Comparison of ENCODE assay signal across 9 mouse cellular contexts in the genomic region with DNA sequence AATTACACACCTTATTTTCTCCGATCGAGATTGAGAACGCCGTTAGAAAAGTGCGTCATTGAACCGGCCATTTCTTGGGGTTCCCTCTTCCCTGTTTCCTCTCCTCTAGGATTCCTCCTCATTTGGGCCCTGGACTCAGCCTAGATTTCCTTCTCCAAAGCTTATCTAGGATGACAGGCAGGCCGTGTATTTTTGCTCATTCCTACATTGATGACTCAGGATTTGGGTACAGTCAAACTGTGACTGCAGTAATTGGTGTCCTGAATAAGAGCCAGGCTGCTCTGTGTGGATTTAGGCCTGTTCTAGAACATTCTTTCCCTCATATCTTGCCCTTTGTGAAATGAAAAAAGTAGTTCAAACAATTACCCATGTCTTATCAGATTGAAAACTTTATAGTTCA. TPM values are rescaled to one million over a fixed set of nuclear protein-coding genes. Genes with fewer than 3 reads are reported as not detected.
DNase-seq lines count a peak whose midpoint lies in the region; ATAC-seq lines count a peak whose summit lies in the region.
"Had no signal": no experiment of that assay in that cellular context is flagged by ENCODE, and none has a peak within 500 bp of the region (broad histone marks: within the 10 kb centered on the region; RNA-seq: fewer than 3 reads in every experiment).

No protein-coding gene starts in this region.

- peak overlapping the region; percentile 96; the same call in 1 of the 2 replicates for H3K27ac ChIP-seq in heart, embryonic 10.5 days
- H3K27ac ChIP-seq in intestine, embryonic 14.5 days (ENCODE audit: low read depth) = no peak overlapping the region

- H3K9me3 ChIP-seq in heart, embryonic 10.5 days = no peaks in the 10 kb centered on the region
- H3K9me3 ChIP-seq in intestine, embryonic 14.5 days (ENCODE audit: control insufficient read depth, low read length) = 0 out of 2 replicates have a peak, but pooled peaks cover 1% of the 10 kb centered on the region

- H3K4me1 ChIP-seq in heart, embryonic 10.5 days = peaks cover 41% of the 10 kb centered on the region
- peaks cover 15% of the 10 kb centered on the region; the same call in 1 of the 2 replicates for H3K4me1 ChIP-seq in intestine, embryonic 14.5 days (replicated peaks; ENCODE audit: control insufficient read depth, insufficient read depth, low read length)

- peaks cover 25% of the 10 kb centered on the region for H3K36me3 ChIP-seq in heart, embryonic 10.5 days
- H3K36me3 ChIP-seq in intestine, embryonic 14.5 days (ENCODE audit: control insufficient read depth, insufficient read depth, low read length) = peaks cover 21% of the 10 kb centered on the region

- intact Hi-C loops in heart, postnatal 14 days (cut with DNase I) = no loop called here

- no peaks in the 10 kb centered on the region for H3K27me3 ChIP-seq in heart, embryonic 10.5 days (ENCODE audit: insufficient read depth, poor library complexity, severe bottlenecking)
- no peaks in the 10 kb centered on the region for H3K27me3 ChIP-seq in intestine, embryonic 14.5 days (replicated peaks; ENCODE audit: control insufficient read depth, insufficient read depth, low read length)

- WGBS in heart, embryonic 10.5 days = 80% methylated on average over 7 of the region's 7 CpGs
- WGBS in intestine, embryonic 14.5 days = 87% methylated on average over 7 of the region's 7 CpGs

- peak overlapping the region; percentile 59; the same call in 1 of the 2 replicates for H3K4me2 ChIP-seq in intestine, embryonic 14.5 days (ENCODE audit: low read length)

- H3K4me3 ChIP-seq in heart, embryonic 10.5 days = peak overlapping the region; percentile 12
- H3K4me3 ChIP-seq in intestine, embryonic 14.5 days (ENCODE audit: low read depth, low read length) = no peak overlapping the region; the same call in 1 of the 2 replicates

- no peak for ATAC-seq in intestine, embryonic 14.5 days (replicated peaks; ENCODE audit: low FRiP score, low TSS enrichment, low read depth)

- H3K9ac ChIP-seq in intestine, embryonic 14.5 days (ENCODE audit: low read length) = no peak overlapping the region

- no peak for DNase-seq in heart, embryonic 10.5 days (ENCODE audit: low spot score)
- no peak for DNase-seq in heart, postnatal 14 days
- DNase-seq in 3T3-L1 (ENCODE audit: low read depth, low spot score) = peak; percentile 69
- DNase-seq in brain, adult 2 months (ENCODE audit: low read depth, low spot score) = peak; percentile 64
- no peak for DNase-seq in intestine, embryonic 14.5 days (ENCODE audit: low spot score)
- no peak for DNase-seq in embryo, embryonic 10.5 days (ENCODE audit: low spot score)
- DNase-seq in ovary, postnatal 14 days (ENCODE audit: low spot score) = no peak
- DNase-seq in cerebellum, adult 18-20 months = no peak

RNA-seq across cellular contexts. Expression of gene Prkab2, which starts 1.8 kb away (rescaled TPM):
- polyA plus RNA-seq in heart, embryonic 10.5 days (2016; fragmentation: Nextera tagmentation; extraction: Ambion mirVana) = 16.2 and 25.6 TPM in 2 replicates
- 10 to 100 TPM; 17.3 to 19.6 TPM for total RNA-seq in heart, postnatal 14 days (2021)
- polyA plus RNA-seq in intestine, embryonic 14.5 days (2014; fragmentation: Nextera tagmentation; extraction: Ambion mirVana) = 7.6 and 8.1 TPM in 2 replicates

RNA-seq across cellular contexts. Expression of gene Gm17651, which starts 14.7 kb away (rescaled TPM):
- not detected in 2 replicates for polyA plus RNA-seq in heart, embryonic 10.5 days (2016; fragmentation: Nextera tagmentation; extraction: Ambion mirVana)
- total RNA-seq in heart, postnatal 14 days (2021) = not detected
- not detected in 2 replicates for polyA plus RNA-seq in intestine, embryonic 14.5 days (2014; fragmentation: Nextera tagmentation; extraction: Ambion mirVana)
- polyA plus RNA-seq: limb, embryonic 14.5 days had no signal

RNA-seq across cellular contexts. Expression of gene Fmo5, which starts 31.1 kb away (rescaled TPM):
- 1.9 and 3.2 TPM in 2 replicates for polyA plus RNA-seq in heart, embryonic 10.5 days (2016; fragmentation: Nextera tagmentation; extraction: Ambion mirVana)
- 1 to 10 TPM; 8.0 to 9.6 TPM for total RNA-seq in heart, postnatal 14 days (2021)
- polyA plus RNA-seq in intestine, embryonic 14.5 days (2014; fragmentation: Nextera tagmentation; extraction: Ambion mirVana) = 13.1 and 13.6 TPM in 2 replicates

RNA-seq across cellular contexts. Expression of gene Chd1l, which starts 49.7 kb away (rescaled TPM):
- 21.7 and 22.8 TPM in 2 replicates for polyA plus RNA-seq in heart, embryonic 10.5 days (2016; fragmentation: Nextera tagmentation; extraction: Ambion mirVana)
- total RNA-seq in heart, postnatal 14 days (2021) = 10 to 100 TPM in 1 of 2 experiments, 1 to 10 TPM in 1; 9.3 to 10.1 TPM
- 20.2 and 21.8 TPM in 2 replicates for polyA plus RNA-seq in intestine, embryonic 14.5 days (2014; fragmentation: Nextera tagmentation; extraction: Ambion mirVana)

Comparison
In these comparisons a context has a peak if more than half of its experiments do, and no peak if none do; other contexts are left out.
1. DNase-seq: peak in 3T3-L1 (single experiment) and brain, adult 2 months (single experiment); none in heart, embryonic 10.5 days (single experiment), heart, postnatal 14 days (0 of 2), intestine, embryonic 14.5 days (single experiment), embryo, embryonic 10.5 days (single experiment), ovary, postnatal 14 days (single experiment) and cerebellum, adult 18-20 months (0 of 2).